Mouse (Mus musculus) C2C12 (cell line): Measurements from ENCODE around the gene Trim25. TPM values are rescaled to one million over a fixed set of nuclear protein-coding genes. Genes with fewer than 3 reads are reported as not detected.

ENCODE experiments used
- H3K27me3 ChIP-seq: one replicate; pipeline ENCODE4 v1.6.1; 2011; ENCODE audit not compliant: control insufficient read depth, insufficient read depth, insufficient read length
- H3K36me3 ChIP-seq: one replicate; pipeline ENCODE4 v1.6.1; 2011; ENCODE audit not compliant: control insufficient read depth, insufficient read depth
- H3K4me3 ChIP-seq: one replicate; pipeline ENCODE4 v1.5.1; 2011; ENCODE audit warnings: mild to moderate bottlenecking, control low read depth; ENCODE audit not compliant: poor library complexity, insufficient read depth, severe bottlenecking
- H3K79me2 ChIP-seq: one replicate; pipeline ENCODE4 v1.6.1; 2011; ENCODE audit not compliant: control insufficient read depth, insufficient read depth
- H3K79me3 ChIP-seq: one replicate; pipeline ENCODE4 v1.6.1; 2011; ENCODE audit warnings: low read depth, control low read depth
- H3ac ChIP-seq: one replicate; pipeline ENCODE3; 2011; ENCODE audit warnings: low read depth; ENCODE audit not compliant: control insufficient read depth, insufficient read length
- CEBPB ChIP-seq: IDR thresholded peaks from one replicate; pipeline ENCODE4 v1.6.1; 2011; ENCODE audit warnings: low read depth, mild to moderate bottlenecking, control low read depth, moderate library complexity
- CTCF ChIP-seq: IDR thresholded peaks from one replicate; pipeline ENCODE4 v1.5.1; 2011; ENCODE audit not compliant: control insufficient read depth, insufficient read depth, insufficient read length
- FOSL1 ChIP-seq: IDR thresholded peaks from one replicate; pipeline ENCODE4 v1.8.0; 2011; ENCODE audit warnings: mild to moderate bottlenecking, low read length; ENCODE audit not compliant: poor library complexity, insufficient read depth, severe bottlenecking
- MAX ChIP-seq: IDR thresholded peaks from one replicate; pipeline ENCODE4 v1.6.1; 2011; ENCODE audit warnings: mild to moderate bottlenecking, control low read depth
- MYOD1 ChIP-seq: IDR thresholded peaks from one replicate; pipeline ENCODE4 v1.6.1; 2011; ENCODE audit warnings: low read depth; ENCODE audit not compliant: control insufficient read depth, insufficient read length
- MYOG ChIP-seq: IDR thresholded peaks from one replicate; pipeline ENCODE4 v1.6.1; 2011; ENCODE audit not compliant: control insufficient read depth, insufficient read length; ENCODE audit errors: extremely low read depth
- USF1 ChIP-seq: IDR thresholded peaks from one replicate; pipeline ENCODE4 v1.6.1; 2011; ENCODE audit warnings: low read depth, mild to moderate bottlenecking, control low read depth, moderate library complexity
- polyA plus RNA-seq: library from polyadenylated mRNA; unstranded; fragments of >200 nt; fragmentation: generic; extraction: Trizol; gene quantifications from one replicate; pipeline ENCODE4 v1.2.1, GENCODE M21; 2012; ENCODE audit warnings: missing spikeins

The Trim25 gene
- polyA plus RNA-seq, 1 experiment, result 7.7 TPM

GRCm38 (mm10) chr11:89012241-89012640, 13.1 kb downstream of the Trim25 start:
- no peaks in the 10 kb centered on the region for H3K79me2 ChIP-seq
- no peak overlapping the region for H3K4me3 ChIP-seq
- H3K79me3 ChIP-seq, result no peaks in the 10 kb centered on the region
- H3ac ChIP-seq, result no peak overlapping the region
- H3K27me3 ChIP-seq, result no peaks in the 10 kb centered on the region
- H3K36me3 ChIP-seq, result peaks cover 24% of the 10 kb centered on the region
- no peak for TF ChIP-seq CTCF
- no peak for TF ChIP-seq CEBPB
- TF ChIP-seq MAX, result no peak
- TF ChIP-seq FOSL1, result no peak
- TF ChIP-seq MYOD1, result no peak
- no peak for TF ChIP-seq USF1
- no peak for TF ChIP-seq MYOG

GRCm38 (mm10) chr11:89017514-89018182, 18.5 kb downstream of the Trim25 start:
- Histone ChIP-seq H3K27me3 (no peaks in the 10 kb centered on the region), H3K4me3 (no peak overlapping the region), H3ac (no peak overlapping the region), H3K36me3 (peaks cover 18% of the 10 kb centered on the region), H3K79me2 (no peaks in the 10 kb centered on the region), H3K79me3 (no peaks in the 10 kb centered on the region)
- TF ChIP-seq MAX (no peak), MYOG (no peak), CTCF (no peak), CEBPB (no peak), USF1 (no peak), MYOD1 (no peak), FOSL1 (no peak)

DNA sequence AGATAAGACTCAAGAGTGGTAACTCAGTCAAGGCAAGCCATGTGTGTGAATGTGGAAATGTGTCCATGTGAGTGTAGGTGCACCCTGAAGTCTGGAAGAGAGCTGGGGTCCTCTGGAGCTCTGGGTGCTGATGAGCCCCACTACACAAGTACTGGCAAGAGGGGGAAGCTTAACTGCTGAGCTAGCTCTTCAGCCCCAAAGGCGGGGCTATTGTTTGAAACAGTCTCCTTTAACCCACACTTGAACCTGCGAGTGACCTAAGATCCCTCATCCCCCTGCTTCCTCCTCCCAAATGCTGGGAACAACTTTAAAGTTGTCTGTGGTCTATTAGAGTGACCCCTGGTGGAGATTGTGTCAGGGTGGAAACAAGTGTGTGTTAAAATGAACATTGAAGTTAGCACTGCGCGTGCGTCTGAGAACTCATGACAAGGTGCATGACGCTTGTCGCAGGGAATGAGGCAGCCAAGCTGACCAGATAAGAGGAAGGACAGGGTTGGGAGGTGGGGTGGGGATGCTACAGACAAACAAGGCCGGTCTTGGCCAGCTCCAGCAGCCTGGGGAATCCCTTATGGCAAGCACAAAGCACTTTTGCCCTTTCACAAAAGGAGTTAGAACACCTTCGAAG, 21.6 kb downstream of the Trim25 start:
- Histone ChIP-seq H3K79me2 (no peaks in the 10 kb centered on the region), H3ac (no peak overlapping the region), H3K36me3 (peaks cover 9% of the 10 kb centered on the region), H3K79me3 (no peaks in the 10 kb centered on the region), H3K27me3 (no peaks in the 10 kb centered on the region), H3K4me3 (no peak overlapping the region)
- TF ChIP-seq MYOG, result no peak
- no peak for TF ChIP-seq FOSL1
- no peak for TF ChIP-seq CEBPB
- TF ChIP-seq USF1, result no peak
- no peak for TF ChIP-seq MYOD1
- no peak for TF ChIP-seq MAX
- TF ChIP-seq CTCF, result no peak

- no peak for TF ChIP-seq CEBPB
- TF ChIP-seq FOSL1, result no peak
- TF ChIP-seq MAX, result no peak
- no peak for TF ChIP-seq USF1
- no peak for TF ChIP-seq CTCF
- TF ChIP-seq MYOD1, result no peak
- TF ChIP-seq MYOG, result no peak
- Histone ChIP-seq H3ac (no peak overlapping the region), H3K79me2 (no peaks in the 10 kb centered on the region), H3K79me3 (no peaks in the 10 kb centered on the region), H3K4me3 (no peak overlapping the region), H3K36me3 (peaks cover 4% of the 10 kb centered on the region), H3K27me3 (no peaks in the 10 kb centered on the region)
Measured at GRCm38 (mm10) chr11:89021687-89022086, 22.5 kb downstream of the Trim25 start.

DNA sequence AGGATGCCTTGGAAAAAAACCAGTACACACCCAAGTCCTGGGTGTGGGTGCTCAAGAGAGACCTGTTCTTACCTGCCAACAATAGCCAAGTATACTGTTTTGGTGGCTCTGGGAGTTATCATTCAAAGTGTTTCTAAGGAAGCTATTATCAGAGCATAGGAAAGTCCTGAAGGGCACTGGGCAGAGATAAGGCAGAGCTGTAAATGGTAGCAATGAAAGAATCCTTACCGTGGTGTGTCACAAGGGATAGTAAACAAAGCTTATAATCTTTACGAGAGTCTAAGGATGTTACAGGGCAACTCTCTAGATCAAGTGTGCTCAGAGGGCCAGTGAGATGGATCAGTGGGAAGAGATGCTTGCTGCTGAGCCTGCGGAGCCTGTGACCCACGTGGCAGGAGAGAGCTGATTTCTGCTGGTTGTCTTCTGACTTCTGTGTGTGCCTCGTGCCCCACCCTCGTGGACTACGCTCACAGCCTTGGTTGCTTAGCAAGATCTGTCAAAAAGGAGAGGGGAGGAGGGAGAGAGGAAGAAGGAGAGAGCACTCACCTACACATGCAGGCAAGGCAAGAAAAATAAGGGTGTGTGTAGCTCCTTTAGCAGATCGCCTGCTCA, 23.1 kb downstream of the Trim25 start:
- Histone ChIP-seq H3K79me3 (no peaks in the 10 kb centered on the region), H3K36me3 (no peaks in the 10 kb centered on the region), H3K27me3 (no peaks in the 10 kb centered on the region), H3ac (no peak overlapping the region), H3K4me3 (no peak overlapping the region), H3K79me2 (no peaks in the 10 kb centered on the region)
- TF ChIP-seq MYOG, result no peak

DNA sequence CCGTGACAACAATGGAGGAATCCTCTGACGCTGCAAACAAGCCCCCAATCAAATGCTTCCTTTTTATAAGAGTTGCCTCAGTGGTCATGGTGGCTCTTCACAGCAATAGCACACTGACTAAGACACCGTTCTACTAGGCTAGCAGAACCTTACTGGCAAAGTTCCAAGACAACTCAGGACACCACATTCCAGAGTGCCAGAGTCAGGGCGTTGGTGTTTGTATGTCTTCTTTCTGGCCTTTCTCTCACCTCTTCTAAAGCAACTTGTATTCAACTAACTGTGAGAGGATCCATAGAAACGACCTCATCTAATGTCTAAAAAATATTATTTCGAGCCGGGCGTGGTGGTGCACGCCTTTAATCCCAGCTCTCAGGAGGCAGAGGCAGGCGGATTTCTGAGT, 24.3 kb downstream of the Trim25 start:
- H3K27me3 ChIP-seq, result no peaks in the 10 kb centered on the region
- H3K79me3 ChIP-seq, result no peaks in the 10 kb centered on the region
- H3K36me3 ChIP-seq, result no peaks in the 10 kb centered on the region
- H3K79me2 ChIP-seq, result no peaks in the 10 kb centered on the region
- TF ChIP-seq CEBPB (no peak), MYOG (no peak), CTCF (no peak), USF1 (no peak), FOSL1 (no peak), MYOD1 (no peak), MAX (no peak)
- H3ac ChIP-seq, result no peak overlapping the region
- H3K4me3 ChIP-seq, result no peak overlapping the region
